Comparison of ENCODE assay signal across 31 mouse cellular contexts in the genomic region with DNA sequence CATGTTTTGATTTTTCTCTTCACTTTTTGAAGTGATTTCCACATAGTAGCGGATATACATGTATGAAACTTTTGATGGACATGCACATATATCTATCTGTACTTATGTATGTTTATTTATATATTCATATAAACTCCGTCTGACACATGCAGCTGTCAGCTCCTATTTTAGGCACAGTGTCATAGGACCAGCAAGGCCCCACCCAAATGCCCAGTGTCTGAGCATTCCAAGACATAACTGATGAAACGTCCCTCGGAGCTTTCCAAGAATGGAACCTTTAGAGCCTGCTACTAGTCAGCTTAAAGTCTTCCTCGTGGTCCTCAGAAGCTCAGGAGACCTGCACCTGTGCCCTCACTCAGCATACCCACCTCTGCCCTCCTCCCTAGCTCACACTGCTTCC. TPM values are rescaled to one million over a fixed set of nuclear protein-coding genes. Genes with fewer than 3 reads are reported as not detected.
A peak's percentile ranks its signal among the peaks of the same experiment; 100 is the strongest.
DNase-seq lines count a peak whose midpoint lies in the region; ATAC-seq and TF ChIP-seq lines count a peak whose summit lies in the region.
"Had no signal": no experiment of that assay in that cellular context is flagged by ENCODE, and none has a peak within 500 bp of the region (broad histone marks: within the 10 kb centered on the region; RNA-seq: fewer than 3 reads in every experiment).

No protein-coding gene starts in this region.

- H3K9ac ChIP-seq in limb, embryonic 12.5 days (replicated peaks), result no peak overlapping the region
- H3K9ac ChIP-seq in kidney, embryonic 16.5 days (replicated peaks; ENCODE audit: low read length), result no peak overlapping the region
- H3K9ac ChIP-seq: embryonic facial prominence, embryonic 12.5 days; forebrain, embryonic 12.5 days; hindbrain, embryonic 14.5 days; liver, embryonic 15.5 days; lung, embryonic 15.5 days; midbrain, embryonic 15.5 days had no signal

- ATAC-seq in megakaryocyte, adult 5-6 weeks (ENCODE audit: poor library complexity, severe bottlenecking), result no peak
- peak; percentile 63; the same call in 1 of the 2 replicates for ATAC-seq in limb, embryonic 12.5 days (ENCODE audit: insufficient number of reproducible peaks, insufficient read depth, low FRiP score, low TSS enrichment, low read depth)
- no peak for ATAC-seq in kidney, embryonic 16.5 days (ENCODE audit: low FRiP score, low TSS enrichment)
- ATAC-seq: intestine, postnatal 0 days; midbrain, embryonic 15.5 days; Patski had no signal

- H3K9me3 ChIP-seq in megakaryocyte, embryonic 14.5 days, result no peaks in the 10 kb centered on the region
- H3K9me3 ChIP-seq in limb, embryonic 12.5 days, result no peaks in the 10 kb centered on the region
- H3K9me3 ChIP-seq in kidney, embryonic 16.5 days (ENCODE audit: low read length), result no peaks in the 10 kb centered on the region
- H3K9me3 ChIP-seq: embryonic facial prominence, embryonic 12.5 days; forebrain, embryonic 12.5 days; G1E; liver, embryonic 15.5 days; lung, embryonic 15.5 days; midbrain, embryonic 15.5 days had no signal

- no peak overlapping the region for H3K4me2 ChIP-seq in limb, embryonic 12.5 days
- H3K4me2 ChIP-seq in kidney, embryonic 16.5 days (replicated peaks; ENCODE audit: low read depth, low read length), result no peak overlapping the region
- H3K4me2 ChIP-seq: embryonic facial prominence, embryonic 12.5 days; forebrain, embryonic 12.5 days; hindbrain, embryonic 14.5 days; liver, embryonic 15.5 days; lung, embryonic 15.5 days; midbrain, embryonic 15.5 days had no signal

- DNase-seq in gastrocnemius, adult 2 months, result peak; percentile 44
- no peak for DNase-seq in gastrocnemius, postnatal 10 days
- no peak for DNase-seq in urinary bladder, postnatal 25 days (ENCODE audit: low spot score)
- DNase-seq: adrenal gland, postnatal 10 days; cerebellum, adult 8-10 months; cerebellum, postnatal 25 days; kidney, adult 9 months; kidney, postnatal 14 days; layer of hippocampus, adult 9-11 months; lung, postnatal 36 days; thymus, adult 18-20 months; thymus, postnatal 36 days had no signal

- no peaks in the 10 kb centered on the region for H3K36me3 ChIP-seq in megakaryocyte, embryonic 14.5 days (replicated peaks; ENCODE audit: low read length)
- H3K36me3 ChIP-seq in limb, embryonic 12.5 days, result no peaks in the 10 kb centered on the region
- H3K36me3 ChIP-seq in kidney, embryonic 16.5 days (ENCODE audit: insufficient read depth, low read length), result no peaks in the 10 kb centered on the region
- H3K36me3 ChIP-seq: embryonic facial prominence, embryonic 12.5 days; forebrain, embryonic 12.5 days; G1E; liver, embryonic 15.5 days; lung, embryonic 15.5 days; midbrain, embryonic 15.5 days had no signal

- WGBS in limb, embryonic 12.5 days, result 69% methylated on average over 5 of the region's 5 CpGs
- 64% methylated on average over 5 of the region's 5 CpGs for WGBS in kidney, embryonic 16.5 days

- H3K27ac ChIP-seq in gastrocnemius, adult 2 months, result peak overlapping the region; percentile 53
- no peak overlapping the region for H3K27ac ChIP-seq in limb, embryonic 12.5 days
- no peak overlapping the region for H3K27ac ChIP-seq in kidney, embryonic 16.5 days (ENCODE audit: low read length)
- H3K27ac ChIP-seq: forebrain, embryonic 12.5 days; hindbrain, embryonic 14.5 days; liver, embryonic 15.5 days; lung, embryonic 15.5 days; midbrain, embryonic 15.5 days; stomach, postnatal 0 days had no signal

- intact Hi-C loops in gastrocnemius, adult 2 months (cut with DNase I), result loop anchor here (5.0 kb wide), 1 partner anchor 99 kb away; a partner anchor contains a TSS

- peaks cover 4% of the 10 kb centered on the region; the same call in 1 of the 2 replicates for H3K4me1 ChIP-seq in megakaryocyte, embryonic 14.5 days
- H3K4me1 ChIP-seq in limb, embryonic 12.5 days (replicated peaks), result peaks cover 7% of the 10 kb centered on the region
- peaks cover 5% of the 10 kb centered on the region for H3K4me1 ChIP-seq in kidney, embryonic 16.5 days (ENCODE audit: insufficient read depth, low read length)
- H3K4me1 ChIP-seq: liver, embryonic 15.5 days; midbrain, embryonic 15.5 days had no signal

- no peak overlapping the region for H3K4me3 ChIP-seq in gastrocnemius, adult 2 months
- H3K4me3 ChIP-seq in megakaryocyte, embryonic 14.5 days (replicated peaks), result peak overlapping the region; percentile 48
- no peak overlapping the region for H3K4me3 ChIP-seq in limb, embryonic 12.5 days (replicated peaks)
- H3K4me3 ChIP-seq in kidney, embryonic 16.5 days (ENCODE audit: low read length), result no peak overlapping the region
- H3K4me3 ChIP-seq: embryonic facial prominence, embryonic 12.5 days; erythroblast, embryonic 14.5 days; forebrain, embryonic 12.5 days; liver, embryonic 15.5 days; lung, embryonic 15.5 days; midbrain, embryonic 15.5 days had no signal

- peaks cover 4% of the 10 kb centered on the region for H3K27me3 ChIP-seq in megakaryocyte, embryonic 14.5 days (replicated peaks)
- H3K27me3 ChIP-seq in limb, embryonic 12.5 days, result no peaks in the 10 kb centered on the region
- H3K27me3 ChIP-seq in kidney, embryonic 16.5 days (ENCODE audit: insufficient read depth, low read length), result no peaks in the 10 kb centered on the region
- H3K27me3 ChIP-seq: embryonic facial prominence, embryonic 12.5 days; forebrain, embryonic 12.5 days; liver, embryonic 15.5 days; lung, embryonic 15.5 days; midbrain, embryonic 15.5 days; Patski had no signal

- TF ChIP-seq CTCF in gastrocnemius, adult 2 months (IDR thresholded peaks at IDR 0.05), result no peak

RNA-seq across cellular contexts. Expression of a gene that starts 19.2 kb away (rescaled TPM):
- 1 to 10 TPM; 4.2 TPM for total RNA-seq in gastrocnemius, adult 2 months (2021)
- 1 to 10 TPM; 6.1 to 7.8 TPM for total RNA-seq in gastrocnemius, postnatal 10 days (2021)
- polyA plus RNA-seq in megakaryocyte, embryonic 14.5 days (2012; ENCODE audit: insufficient read depth, low replicate concordance), result not detected in 2 replicates
- total RNA-seq in megakaryocyte, adult 5-6 weeks (2015), result 0.20 TPM in 1 of 2 replicates, not detected in the other
- 0.49 TPM in 1 of 2 replicates, not detected in the other for total RNA-seq in megakaryocyte, adult 5-6 weeks (2017)
- polyA plus RNA-seq in limb, embryonic 12.5 days (2016; fragmentation: Nextera tagmentation; extraction: Ambion mirVana), result 4.0 and 4.1 TPM in 2 replicates
- 1.4 and 1.7 TPM in 2 replicates for polyA plus RNA-seq in kidney, embryonic 16.5 days (2015; fragmentation: Nextera tagmentation; extraction: Ambion mirVana)
- total RNA-seq: hematopoietic stem cell, adult 5-6 weeks; liver, adult 2 months; megakaryocyte-erythroid progenitor cell, adult 5-6 weeks; neutrophil, adult 5-6 weeks had no signal
- polyA plus RNA-seq: erythroblast, embryonic 14.5 days; G1E; liver, adult 2 months had no signal
